Mouse (Mus musculus) gastrocnemius, adult 2 months (tissue): ENCODE measurements around the gene Card10. TPM values are rescaled to one million over a fixed set of nuclear protein-coding genes. Genes with fewer than 3 reads are reported as not detected.

ENCODE experiments used
- DNase-seq: peaks from one replicate; pipeline ENCODE4 v3.0.0; 2022
- H3K27ac ChIP-seq: fragments of 200-600 bp; 2 replicates; pipeline ENCODE4 v1.8.1; 2022; ENCODE audit warnings: mild to moderate bottlenecking
- H3K4me3 ChIP-seq: fragments of 200-600 bp; 2 replicates; pipeline ENCODE4 v1.8.1; 2022; ENCODE audit warnings: mild to moderate bottlenecking, moderate library complexity
- CTCF ChIP-seq: fragments of 200-600 bp; IDR thresholded peaks from 2 replicates; pipeline ENCODE4 v1.8.1; 2022; ENCODE audit warnings: antibody characterized with exemption, mild to moderate bottlenecking, moderate library complexity
- intact Hi-C: fragments of 180-260 bp; cut with DNase I; formaldehyde crosslinking; loops from one replicate; pipeline ENCODE4 v1.15.1; 2025
- total RNA-seq, 2 experiments: library from RNA; stranded (reverse); gene quantifications; 2 replicates each; pipeline ENCODE4 v1.2.3; 2021

Gene Card10
- total RNA-seq, 2 experiments from 2014 or later: 6.1 to 6.8 TPM

DNA sequence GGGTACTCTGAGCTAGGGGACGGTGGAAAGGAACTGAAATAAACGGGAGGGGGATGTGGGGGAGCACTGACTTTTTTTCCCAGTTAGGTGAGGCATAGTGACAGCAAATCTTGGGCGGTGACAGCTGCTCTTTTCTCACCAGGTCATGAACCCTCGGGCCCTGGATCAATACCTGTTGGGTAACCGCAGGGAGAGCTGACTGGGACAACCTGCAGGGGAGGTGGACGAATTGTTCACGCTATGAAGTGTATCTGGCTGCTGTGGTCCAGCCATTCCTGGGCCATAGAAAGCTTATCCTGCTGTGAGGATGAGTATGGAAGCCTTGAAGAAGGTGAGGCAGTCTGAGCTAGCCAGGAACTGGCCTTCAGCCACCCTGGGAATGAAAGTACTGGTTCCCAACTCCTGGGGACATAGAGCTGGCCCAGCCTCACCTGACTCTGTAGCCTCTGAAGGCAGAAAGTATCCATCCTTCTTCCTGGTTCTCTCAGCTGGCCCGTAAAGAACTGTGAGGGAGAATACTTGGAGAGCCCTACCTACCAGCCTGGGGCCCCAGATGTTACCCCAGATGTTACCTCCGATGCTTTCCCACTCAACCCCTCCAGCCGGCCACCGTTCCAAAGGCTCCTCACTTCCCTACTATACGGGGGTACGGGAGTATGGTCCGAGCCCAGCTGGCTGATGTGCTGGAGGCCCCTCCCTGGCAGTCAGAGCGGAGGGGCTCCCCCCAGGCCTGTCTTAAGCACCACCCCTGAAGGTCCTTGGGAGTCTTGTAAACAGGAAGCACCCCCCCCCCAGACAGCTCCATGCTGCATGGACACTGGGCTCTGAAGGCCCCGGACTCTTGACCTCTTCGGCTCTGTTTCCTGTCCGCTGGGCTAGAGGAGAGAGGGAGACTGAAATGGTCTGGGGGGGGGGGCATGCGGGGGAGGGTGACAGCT is 29.1 kb upstream of the Card10 start:
- peak; percentile 60 for DNase-seq
- intact Hi-C loops: loop anchor here (1.0 kb wide), 1 partner anchor 46 kb away; no protein-coding TSS in a partner anchor
- H3K27ac ChIP-seq: peak overlapping the region; percentile 86
- TF ChIP-seq CTCF: no peak
- H3K4me3 ChIP-seq: peak overlapping the region; percentile 61

DNA sequence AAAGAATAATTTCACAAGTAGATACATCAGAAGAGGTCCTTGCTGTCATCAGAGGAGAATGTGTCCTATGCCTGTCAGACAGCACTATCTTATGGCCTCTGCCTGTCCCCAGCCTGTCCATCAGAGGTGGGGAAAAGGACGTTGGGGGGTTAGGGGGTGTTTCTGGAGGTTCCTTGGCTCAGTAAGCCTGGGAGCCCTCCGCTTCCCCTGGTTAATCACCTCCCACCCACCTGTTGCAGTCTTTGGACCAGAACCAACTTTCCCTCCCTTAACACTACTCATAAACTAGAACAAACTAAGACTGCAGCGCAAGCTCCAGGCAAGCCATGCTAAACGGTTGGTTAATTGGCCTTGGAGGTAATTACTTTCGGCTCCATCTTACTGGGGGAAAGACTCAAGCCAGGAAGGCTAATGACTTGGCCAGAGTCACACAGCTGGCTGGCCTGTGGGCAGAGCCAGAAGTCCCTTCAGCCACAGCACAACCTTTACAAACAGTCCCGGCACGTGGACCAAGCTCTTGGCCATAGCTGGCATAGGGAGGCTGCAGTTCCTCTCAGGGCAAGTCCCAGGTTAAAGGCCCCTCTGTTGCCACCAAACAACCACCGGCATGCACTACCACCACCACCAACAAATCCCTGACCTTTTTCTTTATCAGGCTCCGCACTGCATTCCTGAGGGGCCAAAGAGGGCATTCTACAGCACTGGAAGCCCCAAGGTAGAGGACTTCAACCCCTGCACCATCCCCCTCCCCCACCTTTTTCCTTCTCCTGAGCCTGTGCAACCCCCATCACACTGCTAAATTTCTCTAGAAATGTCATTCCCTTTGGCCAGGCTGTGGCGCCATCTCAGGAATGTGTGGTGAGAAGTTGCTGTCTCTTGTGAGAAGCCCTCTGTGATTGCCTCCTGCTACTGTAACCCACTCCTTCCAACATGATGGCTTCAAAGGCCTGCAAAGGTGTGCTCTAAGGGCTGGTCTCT is 28.2 kb upstream of the Card10 start:
- Histone ChIP-seq H3K4me3 (peak overlapping the region; percentile 61), H3K27ac (peak overlapping the region; percentile 86)
- DNase-seq: no peak
- intact Hi-C loops: no loop called here
- no peak for TF ChIP-seq CTCF

DNA sequence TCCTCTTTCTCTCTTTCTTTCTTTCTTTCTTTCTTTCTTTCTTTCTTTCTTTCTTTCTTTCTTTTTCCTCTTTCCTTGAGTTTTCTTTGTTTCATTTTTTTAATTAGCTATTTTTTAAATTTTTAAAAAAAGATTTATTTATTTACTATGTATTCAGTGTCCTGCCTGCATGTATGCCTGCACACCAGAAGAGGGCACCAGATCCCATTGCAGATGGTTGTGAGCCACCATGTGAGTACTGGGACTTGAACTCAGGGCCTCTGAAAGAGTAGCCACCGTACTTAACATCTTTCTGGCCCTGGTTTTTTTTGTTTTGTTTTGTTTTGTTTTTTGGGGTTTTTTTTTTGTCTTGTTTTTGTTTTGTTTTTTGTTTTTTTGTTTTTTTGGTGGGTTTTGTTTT is 26.8 kb upstream of the Card10 start:
- no peak for DNase-seq
- intact Hi-C loops: no loop called here
- no peak overlapping the region for H3K4me3 ChIP-seq
- H3K27ac ChIP-seq: no peak overlapping the region
- peak; percentile 37; the same call in 1 of the 2 replicates for TF ChIP-seq CTCF

DNA sequence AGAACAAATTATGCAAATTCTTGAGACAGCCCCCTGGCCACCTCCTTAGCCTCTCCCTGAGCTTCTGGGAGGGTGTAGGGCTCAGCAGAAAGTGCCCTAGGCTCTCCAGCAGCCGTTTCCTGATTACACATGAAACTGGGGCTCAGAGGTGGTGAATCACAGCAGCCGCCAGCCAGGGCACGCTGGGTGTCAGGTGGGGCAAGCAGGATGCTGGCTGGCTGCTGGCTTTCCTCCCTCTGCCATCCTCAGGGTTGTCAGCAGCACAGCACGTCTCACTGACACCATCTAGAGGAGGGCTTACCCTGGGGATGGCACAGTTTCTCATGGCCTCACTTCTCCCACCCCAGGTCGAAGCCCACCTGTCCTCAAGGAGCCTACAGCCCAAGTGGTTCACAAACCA is 25.5 kb upstream of the Card10 start:
- intact Hi-C loops: no loop called here
- Histone ChIP-seq H3K4me3 (no peak overlapping the region), H3K27ac (no peak overlapping the region)
- TF ChIP-seq CTCF: no peak
- no peak for DNase-seq

DNA sequence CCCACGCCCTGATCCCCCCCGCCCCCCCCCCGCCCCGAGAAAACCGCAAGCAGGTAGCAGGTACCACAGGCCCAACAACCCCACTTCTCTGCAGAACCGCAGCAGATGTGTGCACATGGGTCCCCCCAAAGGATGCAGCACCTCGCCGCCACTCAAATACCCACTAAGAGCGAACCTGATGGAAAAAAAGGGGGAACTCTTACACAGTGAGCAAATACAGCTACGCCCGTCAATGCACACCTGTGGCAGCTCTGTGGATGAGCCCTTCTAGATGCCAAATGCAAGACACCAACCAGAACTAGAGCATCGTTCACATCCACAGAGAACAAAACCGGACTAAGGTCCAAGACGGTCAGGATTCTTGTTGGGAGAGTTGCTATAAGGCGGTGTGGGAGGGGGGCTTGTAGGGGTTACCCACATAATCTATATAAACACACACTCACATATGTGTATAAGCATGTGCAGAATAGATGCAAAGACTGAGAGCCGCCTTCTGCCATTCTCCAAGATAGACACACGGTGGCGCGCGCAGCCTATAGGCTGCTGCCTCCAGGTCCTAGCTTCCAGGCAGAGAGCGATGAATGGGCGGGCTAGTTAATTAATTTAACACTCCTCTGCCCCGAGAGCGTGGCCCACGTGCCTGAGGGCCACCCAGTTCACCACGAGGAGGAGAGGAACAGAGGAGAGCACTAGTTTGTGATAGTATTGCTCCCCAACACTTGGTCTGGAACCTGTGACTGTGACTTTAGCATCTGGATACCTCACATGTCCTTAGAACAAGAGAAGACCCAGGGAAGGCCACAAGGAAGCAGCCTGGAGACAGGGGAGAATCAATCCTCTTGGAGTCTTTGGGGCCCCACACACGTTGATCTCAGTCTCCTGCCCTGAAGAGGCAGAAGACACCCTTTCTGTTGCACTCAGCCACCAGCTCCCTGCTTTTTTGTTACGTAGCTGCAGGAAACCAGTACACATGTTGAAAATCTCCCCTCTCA is 23.7 kb upstream of the Card10 start:
- TF ChIP-seq CTCF: peak; percentile 100; the same call in 1 of the 2 replicates
- no peak overlapping the region for H3K27ac ChIP-seq
- DNase-seq: peak; percentile 80
- intact Hi-C loops: loop anchor here (1.0 kb wide), 2 partner anchors 22 to 44 kb away; no protein-coding TSS in a partner anchor
- H3K4me3 ChIP-seq: no peak overlapping the region

DNA sequence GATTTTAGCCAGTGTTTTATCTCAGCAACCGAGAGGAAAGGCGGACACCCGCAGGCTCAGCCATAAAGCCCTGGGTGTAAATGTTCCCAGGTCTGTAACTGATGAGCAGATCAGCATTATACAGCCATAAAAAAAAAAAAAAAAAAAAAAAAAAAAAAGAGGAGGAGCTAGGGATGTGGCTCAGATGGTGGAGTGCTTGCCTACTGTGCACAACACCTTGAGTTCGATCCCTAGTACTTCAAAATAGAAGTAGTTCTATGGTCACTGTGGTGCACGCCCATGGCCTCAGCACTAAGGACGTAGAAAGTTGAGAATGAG is 13.2 kb upstream of the Card10 start:
- no peak overlapping the region for H3K4me3 ChIP-seq
- intact Hi-C loops: loop anchor here (5.0 kb wide), 1 partner anchor 36 kb away; no protein-coding TSS in a partner anchor
- no peak for TF ChIP-seq CTCF
- DNase-seq: no peak
- peak overlapping the region; percentile 72 for H3K27ac ChIP-seq

DNA sequence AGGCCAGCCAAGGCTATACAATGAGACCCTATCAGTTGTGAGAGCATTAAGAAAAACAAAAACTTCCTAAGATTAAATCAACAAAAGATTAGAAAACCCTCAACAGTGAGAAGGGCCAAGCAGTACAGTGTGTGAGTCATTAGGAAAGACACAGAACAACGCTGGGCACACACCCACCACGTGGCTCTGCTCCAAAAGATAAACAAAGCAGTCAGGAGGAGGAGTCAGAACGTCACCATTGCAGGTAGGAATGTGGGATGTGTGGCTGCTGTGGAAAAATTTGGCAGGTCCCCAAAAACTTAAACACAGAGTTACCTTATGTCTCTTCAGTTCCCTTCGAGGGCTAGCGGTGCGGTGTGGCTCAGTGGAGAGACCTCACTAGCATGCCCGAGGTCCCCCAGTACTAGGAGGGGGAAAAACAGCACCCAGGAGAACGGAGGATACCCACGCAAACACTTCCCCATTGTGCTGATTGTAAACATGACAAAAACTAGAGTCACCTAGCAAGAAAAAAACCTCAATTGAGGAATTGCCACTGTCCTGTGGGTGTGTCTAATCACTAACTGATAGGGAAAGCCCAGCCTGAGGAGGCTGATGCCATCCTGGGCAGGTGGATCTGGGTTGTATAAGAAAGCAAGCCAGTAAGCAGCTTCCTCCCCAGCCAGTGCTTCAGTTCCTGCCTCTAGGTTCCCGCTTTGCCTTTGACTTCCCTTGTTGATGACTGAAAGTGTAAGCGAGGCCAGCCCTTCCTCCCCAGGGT is 12.7 kb upstream of the Card10 start:
- TF ChIP-seq CTCF: no peak
- peak overlapping the region; percentile 72 for H3K27ac ChIP-seq
- intact Hi-C loops: loop anchor here (5.0 kb wide), 1 partner anchor 37 kb away; no protein-coding TSS in a partner anchor

DNA sequence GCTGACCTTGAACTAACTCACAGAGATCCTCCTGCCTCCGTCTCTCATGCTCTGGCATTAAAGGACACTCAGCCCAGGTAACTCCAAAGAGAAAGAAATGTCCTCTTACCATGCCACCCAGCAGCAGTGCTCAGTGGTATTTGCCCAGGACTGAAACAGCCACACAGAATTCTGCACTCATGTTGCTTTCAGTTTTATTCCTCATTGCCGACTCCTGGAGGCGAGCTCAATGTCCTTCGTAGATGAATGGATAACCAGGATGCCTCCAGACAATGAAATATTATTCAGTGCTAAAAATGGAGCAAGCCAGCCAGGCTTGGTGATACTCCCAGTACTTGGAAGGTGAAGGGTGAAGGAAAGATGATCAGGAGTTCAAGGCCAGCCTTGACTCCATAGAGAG is 10.8 kb upstream of the Card10 start:
- no peak for TF ChIP-seq CTCF
- Histone ChIP-seq H3K27ac (no peak overlapping the region), H3K4me3 (no peak overlapping the region)
- intact Hi-C loops: no loop called here
- no peak for DNase-seq

More for the DNA sequence above, 12.7 kb upstream of the Card10 start:
- H3K4me3 ChIP-seq: no peak overlapping the region
- DNase-seq: no peak

DNA sequence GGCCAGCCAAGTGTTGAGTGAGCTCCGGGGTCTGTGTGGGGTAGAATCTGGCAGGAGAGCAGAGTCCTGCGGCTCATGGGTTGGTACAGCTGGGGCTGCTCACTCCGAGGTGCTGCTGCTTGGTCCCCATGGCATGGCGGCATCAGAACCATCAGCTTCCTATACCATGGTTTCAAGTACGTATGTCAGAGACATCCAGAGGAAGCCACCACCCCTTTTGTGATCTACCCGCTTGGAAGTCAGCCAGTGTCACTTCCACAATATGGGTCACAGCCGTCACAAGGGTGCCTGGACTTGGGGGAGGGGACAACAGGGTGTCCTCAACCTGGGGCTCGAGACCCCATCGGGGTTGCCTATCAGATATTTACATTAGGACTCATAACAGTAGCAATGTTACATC is 7.3 kb upstream of the Card10 start:
- DNase-seq: no peak
- Histone ChIP-seq H3K4me3 (no peak overlapping the region), H3K27ac (no peak overlapping the region)
- intact Hi-C loops: no loop called here
- TF ChIP-seq CTCF: no peak

DNA sequence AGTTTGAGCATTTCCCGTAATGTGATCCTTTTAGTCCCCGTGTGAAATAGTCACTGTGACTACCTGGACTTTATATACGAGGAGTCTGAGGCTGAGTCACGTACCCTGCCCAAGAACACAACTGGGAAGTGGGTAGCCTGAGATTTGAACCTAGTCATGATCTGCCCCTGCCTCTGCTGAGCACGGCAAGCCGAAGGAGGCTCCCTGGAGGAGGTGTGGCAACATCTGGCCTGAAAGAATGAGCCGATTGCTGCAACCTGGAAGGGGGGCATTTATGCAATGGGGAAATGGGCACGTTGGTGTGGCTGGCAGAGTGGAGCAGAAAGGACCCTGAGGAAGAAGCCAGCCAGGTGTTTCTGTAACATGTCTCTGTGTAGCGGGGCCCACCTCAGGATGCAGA is 6.9 kb upstream of the Card10 start:
- no peak for TF ChIP-seq CTCF
- intact Hi-C loops: no loop called here
- DNase-seq: no peak
- Histone ChIP-seq H3K27ac (no peak overlapping the region), H3K4me3 (no peak overlapping the region)

DNA sequence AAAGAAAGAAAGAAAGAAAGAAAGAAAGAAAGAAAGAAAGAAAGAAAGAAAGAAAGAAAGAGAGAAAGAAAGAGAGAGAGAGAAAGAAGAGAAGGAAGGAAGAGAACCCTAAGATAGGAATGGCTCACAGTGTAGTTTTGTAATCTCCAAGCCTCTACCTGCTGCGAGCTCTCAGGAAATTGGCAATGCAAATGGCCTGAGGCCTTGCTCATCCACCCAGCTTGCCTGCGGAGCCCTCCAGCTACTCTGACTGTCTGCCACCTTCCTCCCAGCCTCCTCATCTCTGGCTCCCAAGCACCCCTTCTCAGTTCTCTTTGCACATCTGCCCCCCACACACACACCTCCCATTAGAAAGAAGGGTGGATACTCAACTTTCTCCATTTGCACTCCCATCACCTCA is 6.1 kb upstream of the Card10 start:
- Histone ChIP-seq H3K4me3 (no peak overlapping the region), H3K27ac (no peak overlapping the region)
- DNase-seq: no peak
- no peak for TF ChIP-seq CTCF
- intact Hi-C loops: no loop called here
